Mouse (Mus musculus) testis, adult 2 months (tissue): ENCODE data around the gene Fam234a. TPM values are rescaled to one million over a fixed set of nuclear protein-coding genes. Genes with fewer than 3 reads are reported as not detected.
"Not testable (repeated sequence)": the region's sequence is repeated elsewhere in the genome, so short reads cannot be mapped to it uniquely, and the experiment has no call there.

Source experiments
- H3K27ac ChIP-seq: fragments of 200-500 bp; 2 replicates; pipeline ENCODE4 v1.5.1; 2012; ENCODE audit warnings: low read depth, low read length; ENCODE audit not compliant: control insufficient read depth, insufficient read depth
- H3K27me3 ChIP-seq: fragments of 200-500 bp; 2 replicates; pipeline ENCODE4 v1.6.1; 2012; ENCODE audit warnings: mild to moderate bottlenecking, low read length, moderate library complexity; ENCODE audit not compliant: control insufficient read depth, insufficient read depth
- H3K36me3 ChIP-seq: fragments of 200-500 bp; 2 replicates; pipeline ENCODE4 v1.6.1; 2012; ENCODE audit warnings: mild to moderate bottlenecking, low read length; ENCODE audit not compliant: control insufficient read depth, insufficient read depth
- H3K4me1 ChIP-seq: fragments of 200-500 bp; 2 replicates; pipeline ENCODE4 v1.6.1; 2012; ENCODE audit warnings: low read length; ENCODE audit not compliant: control insufficient read depth, insufficient read depth
- H3K4me3 ChIP-seq: fragments of 200-500 bp; 2 replicates; pipeline ENCODE4 v1.5.1; 2012; ENCODE audit warnings: low read depth, mild to moderate bottlenecking, low read length, moderate library complexity, mixed read lengths; ENCODE audit not compliant: control insufficient read depth
- CTCF ChIP-seq: fragments of 200-500 bp; IDR thresholded peaks from 2 replicates; pipeline ENCODE4 v1.5.1; 2012; ENCODE audit warnings: low read depth, mild to moderate bottlenecking, inconsistent platforms, low read length, moderate library complexity; ENCODE audit not compliant: control insufficient read depth, insufficient read depth, insufficient replicate concordance
- POLR2A ChIP-seq: fragments of 200-500 bp; IDR thresholded peaks from 2 replicates; pipeline ENCODE4 v1.6.1; 2012; ENCODE audit warnings: low read depth, mild to moderate bottlenecking, inconsistent platforms, low read length, moderate library complexity; ENCODE audit not compliant: control insufficient read depth
- polyA plus RNA-seq: library from polyadenylated mRNA; depleted of rRNA; stranded (reverse); fragments of >200 nt; gene quantifications from 2 replicates; pipeline ENCODE4 v1.2.3, GENCODE M21; 2012

Fam234a gene
- polyA plus RNA-seq, 1 experiment, result 74.9 TPM

DNA sequence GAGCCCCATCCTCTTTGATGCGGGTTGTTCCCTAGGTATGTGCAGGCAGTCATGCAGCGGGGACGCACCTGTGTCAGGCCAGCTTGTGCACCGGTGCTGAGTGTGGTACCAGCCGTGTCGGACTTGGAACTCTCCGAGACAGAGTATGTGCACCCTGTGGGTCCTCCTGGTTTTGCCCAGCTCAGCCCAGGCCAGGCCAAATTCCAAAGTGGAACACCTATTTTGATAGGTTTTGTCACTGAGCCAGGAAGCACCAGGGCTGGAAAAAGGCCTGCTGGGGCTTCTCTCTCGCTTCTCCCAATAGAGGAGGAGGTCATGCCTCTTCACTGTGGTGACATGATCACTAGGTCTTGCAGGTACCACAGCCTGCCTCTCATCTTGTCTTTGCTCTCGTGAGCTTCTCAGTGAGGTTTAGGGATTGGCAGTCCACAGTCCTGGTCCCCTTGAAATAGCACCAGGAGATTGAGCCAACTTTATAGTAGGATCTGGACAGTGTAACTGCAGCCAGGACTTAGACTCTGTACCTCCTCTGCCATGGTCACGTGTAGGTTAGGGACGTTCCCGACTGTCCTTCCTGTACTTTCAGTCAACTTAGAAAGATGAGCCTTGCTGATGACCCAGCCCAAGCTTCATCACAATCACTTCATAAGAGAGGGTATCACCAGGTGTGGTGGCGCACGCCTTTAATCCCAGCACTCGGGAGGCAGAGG, 51.4 kb downstream of the Fam234a start:
- no peak overlapping the region for H3K4me3 ChIP-seq
- TF ChIP-seq POLR2A (no peak), CTCF (no peak)
- no peaks in the 10 kb centered on the region for H3K27me3 ChIP-seq
- H3K27ac ChIP-seq, result no peak overlapping the region
- H3K36me3 ChIP-seq, result peaks cover 4% of the 10 kb centered on the region
- no peaks in the 10 kb centered on the region for H3K4me1 ChIP-seq

DNA sequence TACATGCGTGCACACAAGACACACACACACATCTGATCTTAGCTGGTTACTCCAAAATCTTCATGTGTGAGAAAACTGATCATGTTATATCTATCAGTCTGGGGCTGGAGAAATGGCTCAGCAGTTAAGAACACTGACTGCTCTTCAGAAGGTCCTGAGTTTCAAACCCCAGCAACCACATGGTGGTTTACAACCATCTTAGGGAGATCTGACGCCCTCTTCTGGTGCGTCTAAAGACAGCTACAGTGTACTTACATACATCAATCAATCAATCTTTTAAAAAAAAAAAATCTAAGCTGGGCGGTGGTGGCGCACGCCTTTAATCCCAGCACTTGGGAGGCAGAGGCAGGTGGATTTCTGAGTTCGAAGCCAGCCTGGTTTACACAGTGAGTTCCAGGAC, 52.6 kb downstream of the Fam234a start:
- not testable (repeated sequence) for H3K27me3 ChIP-seq, H3K36me3 ChIP-seq, H3K4me1 ChIP-seq, H3K4me3 ChIP-seq, H3K27ac ChIP-seq

DNA sequence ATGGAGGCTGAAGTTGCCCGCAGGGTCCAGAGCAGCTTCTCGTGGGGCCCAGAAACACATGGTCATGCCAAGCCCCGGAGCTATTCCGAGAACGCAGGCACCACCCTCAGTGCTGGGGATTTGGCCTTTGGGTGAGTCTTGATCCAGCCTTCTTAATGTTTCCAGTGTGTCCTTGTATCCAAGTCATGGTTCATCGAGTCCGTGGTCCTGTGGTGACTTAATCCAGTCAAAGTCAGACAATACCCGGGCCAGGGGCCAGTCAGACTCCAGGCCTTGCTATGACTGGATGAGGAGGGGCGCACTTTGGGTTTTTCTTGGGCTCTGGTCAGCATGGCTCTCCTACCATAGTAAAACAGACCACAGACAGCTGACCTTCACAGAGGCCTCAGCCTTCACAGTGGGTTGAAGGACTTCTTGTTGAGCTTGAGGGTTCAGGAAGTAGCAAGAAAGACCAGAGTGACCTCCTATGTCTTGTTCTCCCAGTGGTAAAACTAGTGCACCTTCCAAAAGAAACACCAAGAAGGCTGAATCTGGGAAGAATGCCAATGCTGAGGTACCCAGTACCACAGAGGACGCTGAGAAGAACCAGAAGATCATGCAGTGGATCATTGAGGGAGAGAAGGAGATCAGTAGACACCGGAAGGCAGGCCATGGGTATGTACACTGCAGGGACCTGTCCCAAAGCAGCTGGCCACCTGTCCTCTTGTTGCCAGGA, 55.8 kb downstream of the Fam234a start:
- Histone ChIP-seq H3K36me3 (peaks cover 8% of the 10 kb centered on the region), H3K27me3 (no peaks in the 10 kb centered on the region), H3K4me1 (no peaks in the 10 kb centered on the region), H3K4me3 (no peak overlapping the region), H3K27ac (no peak overlapping the region)
- TF ChIP-seq CTCF (no peak), POLR2A (no peak)

DNA sequence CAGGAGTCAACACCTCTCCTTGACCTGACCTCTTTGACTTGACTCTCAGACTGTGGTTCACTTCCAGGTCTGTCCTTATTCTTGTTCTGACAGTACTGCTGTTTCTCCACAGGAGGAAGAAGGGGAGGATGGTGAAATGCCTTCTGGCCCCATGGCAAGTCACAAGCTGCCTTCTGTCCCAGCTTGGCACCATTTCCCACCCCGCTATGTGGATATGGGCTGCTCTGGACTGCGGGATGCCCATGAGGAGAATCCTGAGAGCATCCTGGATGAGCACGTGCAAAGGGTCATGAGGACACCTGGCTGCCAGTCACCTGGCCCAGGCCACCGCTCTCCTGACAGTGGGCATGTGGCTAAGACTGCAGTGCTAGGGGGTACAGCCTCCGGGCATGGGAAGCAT, 56.5 kb downstream of the Fam234a start:
- H3K4me3 ChIP-seq, result no peak overlapping the region
- no peaks in the 10 kb centered on the region for H3K27me3 ChIP-seq
- H3K4me1 ChIP-seq, result no peaks in the 10 kb centered on the region
- H3K36me3 ChIP-seq, result peaks cover 7% of the 10 kb centered on the region
- no peak for TF ChIP-seq POLR2A
- no peak for TF ChIP-seq CTCF
- no peak overlapping the region for H3K27ac ChIP-seq

DNA sequence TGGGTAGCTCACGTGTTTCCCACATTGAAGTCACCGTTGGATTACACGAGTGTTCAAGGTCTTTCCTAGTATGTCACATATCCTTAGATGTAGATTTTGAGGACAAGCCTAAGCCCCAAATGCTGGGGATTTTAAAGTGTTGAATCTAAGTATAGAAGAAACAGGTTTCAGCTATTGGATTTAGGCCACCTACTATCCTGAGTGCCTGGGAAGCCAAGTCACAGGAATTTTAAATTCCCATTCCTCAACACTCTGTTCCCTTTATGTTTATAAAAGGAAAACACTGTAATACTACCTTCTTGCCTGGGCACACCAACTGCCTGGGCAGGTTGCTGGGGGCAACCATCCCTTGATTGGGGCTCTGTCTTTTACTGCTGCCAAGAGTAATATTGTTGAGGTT, 62.9 kb downstream of the Fam234a start:
- Histone ChIP-seq H3K36me3 (peaks cover 6% of the 10 kb centered on the region), H3K27ac (no peak overlapping the region), H3K4me3 (no peak overlapping the region), H3K27me3 (no peaks in the 10 kb centered on the region), H3K4me1 (no peaks in the 10 kb centered on the region)
- TF ChIP-seq CTCF, result no peak
- TF ChIP-seq POLR2A, result no peak

DNA sequence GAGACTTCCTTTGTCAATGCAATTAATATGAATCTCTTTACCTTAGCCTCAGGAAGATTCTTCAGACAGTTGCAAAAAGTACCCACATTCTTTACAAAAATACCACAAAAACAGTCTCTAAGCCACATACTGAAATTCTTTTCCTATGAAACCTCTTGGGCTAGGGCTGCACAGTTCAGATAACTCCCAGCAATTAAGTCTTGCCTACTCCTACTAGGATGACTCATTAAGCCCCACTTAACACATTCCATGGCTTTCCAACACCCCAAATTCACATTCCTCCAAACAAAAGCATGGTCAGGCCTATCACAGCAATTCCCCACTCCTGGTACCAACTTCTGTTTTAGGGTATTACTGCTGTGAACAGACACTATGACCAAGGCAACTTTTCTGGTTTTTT, 65.4 kb downstream of the Fam234a start:
- H3K27ac ChIP-seq, result no peak overlapping the region
- H3K36me3 ChIP-seq, result peaks cover 3% of the 10 kb centered on the region
- H3K27me3 ChIP-seq, result no peaks in the 10 kb centered on the region
- TF ChIP-seq POLR2A (no peak), CTCF (no peak)
- H3K4me1 ChIP-seq, result no peaks in the 10 kb centered on the region
- H3K4me3 ChIP-seq, result no peak overlapping the region

DNA sequence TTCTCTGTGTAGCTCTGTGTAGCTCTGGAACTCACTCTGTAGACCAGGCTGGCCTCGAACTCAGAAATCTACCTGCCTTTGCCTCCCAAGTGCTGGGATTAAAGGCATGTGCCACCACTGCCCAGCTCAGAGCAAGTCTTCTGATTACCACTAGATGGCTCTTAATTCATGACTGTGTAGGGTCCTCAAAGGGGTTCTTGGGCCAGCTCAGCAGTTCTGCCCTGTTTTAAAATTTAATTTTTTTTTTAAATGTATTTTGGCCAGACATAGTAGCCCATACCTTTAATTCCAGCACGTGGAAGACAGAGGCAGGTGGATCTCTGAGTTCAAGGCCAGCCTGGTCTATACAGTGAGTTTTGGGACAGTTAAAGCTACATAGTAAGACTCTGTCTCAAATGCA, 68.8 kb downstream of the Fam234a start:
- H3K27me3 ChIP-seq, H3K4me1 ChIP-seq, H3K4me3 ChIP-seq, H3K36me3 ChIP-seq, H3K27ac ChIP-seq: not testable (repeated sequence)

DNA sequence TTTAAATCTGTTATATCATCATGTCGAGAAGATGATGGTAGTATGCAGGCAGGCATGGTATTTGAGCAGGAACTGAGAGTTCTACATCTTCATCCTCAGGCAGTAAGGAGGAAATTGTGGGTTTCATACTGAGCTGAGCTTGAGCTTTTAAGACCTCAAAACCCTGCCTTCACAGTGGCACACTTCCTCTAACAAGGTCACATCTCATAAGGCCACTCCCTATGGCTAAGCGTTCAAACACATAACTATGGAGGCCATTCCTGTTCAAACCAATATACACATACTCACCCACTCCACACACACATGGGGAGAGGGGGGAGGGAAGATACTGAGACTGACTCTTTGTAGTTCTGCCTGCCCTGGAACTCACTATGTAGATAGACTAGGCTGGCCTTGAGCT, 76.0 kb downstream of the Fam234a start:
- no peaks in the 10 kb centered on the region for H3K27me3 ChIP-seq
- no peak overlapping the region for H3K4me3 ChIP-seq
- TF ChIP-seq POLR2A, result no peak
- no peak for TF ChIP-seq CTCF
- H3K36me3 ChIP-seq, result no peaks in the 10 kb centered on the region
- H3K4me1 ChIP-seq, result no peaks in the 10 kb centered on the region
- H3K27ac ChIP-seq, result no peak overlapping the region
